Mouse (Mus musculus): ENCODE results near the gene Desi1. TPM values are rescaled to one million over a fixed set of nuclear protein-coding genes. Genes with fewer than 3 reads are reported as not detected.

The Desi1 gene
- polyA plus RNA-seq, 1 experiment from 2014 or later: 34.0 TPM

GRCm38 (mm10) chr15:82046246-82046891 lies 12.7 kb upstream of the Desi1 start:
- 3% methylated on average over 26 of the region's 26 CpGs for WGBS

GRCm38 (mm10) chr15:82044166-82044784 lies 10.6 kb upstream of the Desi1 start:
- Histone ChIP-seq H3K9me3 (no peaks in the 10 kb centered on the region), H3K36me3 (peaks cover 32% of the 10 kb centered on the region), H3K9ac (no peak overlapping the region), H3K27ac (no peak overlapping the region), H3K4me3 (no peak overlapping the region), H3K4me1 (peaks cover 12% of the 10 kb centered on the region), H3K27me3 (no peaks in the 10 kb centered on the region), H3K4me2 (replicated peaks) (no peak overlapping the region)
- 95% methylated on average over 7 of the region's 7 CpGs for WGBS
- no peak for ATAC-seq (ENCODE audit: insufficient number of reproducible peaks, insufficient read depth, low FRiP score, low TSS enrichment)

More at GRCm38 (mm10) chr15:82046246-82046891, 12.7 kb upstream of the Desi1 start:
- peak overlapping the region; percentile 99 for H3K4me3 ChIP-seq
- peaks cover 12% of the 10 kb centered on the region for H3K4me1 ChIP-seq
- H3K27ac ChIP-seq: no peak overlapping the region
- ATAC-seq (ENCODE audit: insufficient number of reproducible peaks, insufficient read depth, low FRiP score, low TSS enrichment): no peak
- peak overlapping the region; percentile 84 for H3K4me2 ChIP-seq (replicated peaks)
- H3K36me3 ChIP-seq: peaks cover 16% of the 10 kb centered on the region
- H3K9ac ChIP-seq: peak overlapping the region; percentile 97
- no peaks in the 10 kb centered on the region for H3K9me3 ChIP-seq
- no peaks in the 10 kb centered on the region for H3K27me3 ChIP-seq

- H3K9me3 ChIP-seq: no peaks in the 10 kb centered on the region
- H3K27ac ChIP-seq: no peak overlapping the region
Measured at GRCm38 (mm10) chr15:82040650-82041049, 7.0 kb upstream of the Desi1 start.

GRCm38 (mm10) chr15:82035904-82036689 lies 2.4 kb upstream of the Desi1 start:
- H3K27me3 ChIP-seq: no peaks in the 10 kb centered on the region
- H3K36me3 ChIP-seq: peaks cover 81% of the 10 kb centered on the region

More at GRCm38 (mm10) chr15:82040650-82041049, 7.0 kb upstream of the Desi1 start:
- Histone ChIP-seq H3K4me1 (peaks cover 3% of the 10 kb centered on the region; the same call in 1 of the 2 replicates), H3K4me3 (no peak overlapping the region), H3K9ac (no peak overlapping the region), H3K36me3 (peaks cover 58% of the 10 kb centered on the region), H3K4me2 (replicated peaks) (no peak overlapping the region), H3K27me3 (no peaks in the 10 kb centered on the region)
- 92% methylated on average over 1 of the region's 1 CpGs for WGBS
- no peak for ATAC-seq (ENCODE audit: insufficient number of reproducible peaks, insufficient read depth, low FRiP score, low TSS enrichment)

GRCm38 (mm10) chr15:82032386-82032785 lies 1.3 kb downstream of the Desi1 start:
- peaks cover 85% of the 10 kb centered on the region for H3K36me3 ChIP-seq
- no peaks in the 10 kb centered on the region for H3K4me1 ChIP-seq
- no peaks in the 10 kb centered on the region for H3K9me3 ChIP-seq
- H3K27ac ChIP-seq: no peak overlapping the region
- WGBS: 91% methylated on average over 7 of the region's 7 CpGs
- H3K4me2 ChIP-seq (replicated peaks): no peak overlapping the region
- no peak overlapping the region for H3K4me3 ChIP-seq
- no peak overlapping the region for H3K9ac ChIP-seq
- no peak for ATAC-seq (ENCODE audit: insufficient number of reproducible peaks, insufficient read depth, low FRiP score, low TSS enrichment)
- H3K27me3 ChIP-seq: no peaks in the 10 kb centered on the region

More at GRCm38 (mm10) chr15:82035904-82036689, 2.4 kb upstream of the Desi1 start:
- no peak for ATAC-seq (ENCODE audit: insufficient number of reproducible peaks, insufficient read depth, low FRiP score, low TSS enrichment)
- Histone ChIP-seq H3K27ac (no peak overlapping the region), H3K4me1 (no peaks in the 10 kb centered on the region), H3K9me3 (no peaks in the 10 kb centered on the region), H3K4me3 (no peak overlapping the region), H3K4me2 (replicated peaks) (no peak overlapping the region), H3K9ac (no peak overlapping the region)
- WGBS: 86% methylated on average over 12 of the region's 12 CpGs

- ATAC-seq (ENCODE audit: insufficient number of reproducible peaks, insufficient read depth, low FRiP score, low TSS enrichment): no peak
- H3K9me3 ChIP-seq: no peaks in the 10 kb centered on the region
- WGBS: 83% methylated on average over 7 of the region's 7 CpGs
Measured at GRCm38 (mm10) chr15:82027726-82028125, 5.9 kb downstream of the Desi1 start.

GRCm38 (mm10) chr15:82027276-82027675 lies 6.4 kb downstream of the Desi1 start:
- Histone ChIP-seq H3K27me3 (no peaks in the 10 kb centered on the region), H3K27ac (no peak overlapping the region), H3K4me2 (replicated peaks) (no peak overlapping the region), H3K4me1 (no peaks in the 10 kb centered on the region), H3K9ac (no peak overlapping the region), H3K9me3 (no peaks in the 10 kb centered on the region), H3K36me3 (peaks cover 93% of the 10 kb centered on the region), H3K4me3 (no peak overlapping the region)
- WGBS: 91% methylated on average over 7 of the region's 7 CpGs
- ATAC-seq (ENCODE audit: insufficient number of reproducible peaks, insufficient read depth, low FRiP score, low TSS enrichment): no peak

More at GRCm38 (mm10) chr15:82027726-82028125, 5.9 kb downstream of the Desi1 start:
- Histone ChIP-seq H3K27me3 (no peaks in the 10 kb centered on the region), H3K36me3 (peaks cover 93% of the 10 kb centered on the region), H3K4me3 (no peak overlapping the region), H3K9ac (no peak overlapping the region), H3K4me1 (no peaks in the 10 kb centered on the region), H3K27ac (no peak overlapping the region), H3K4me2 (replicated peaks) (no peak overlapping the region)

- no peak overlapping the region for H3K27ac ChIP-seq
- H3K36me3 ChIP-seq: peaks cover 75% of the 10 kb centered on the region
- no peak for ATAC-seq (ENCODE audit: insufficient number of reproducible peaks, insufficient read depth, low FRiP score, low TSS enrichment)
- no peak overlapping the region for H3K4me2 ChIP-seq (replicated peaks)
- no peak overlapping the region for H3K4me3 ChIP-seq
- no peaks in the 10 kb centered on the region for H3K27me3 ChIP-seq
- no peaks in the 10 kb centered on the region for H3K4me1 ChIP-seq
- no peak overlapping the region for H3K9ac ChIP-seq
- 92% methylated on average over 6 of the region's 6 CpGs for WGBS
- no peaks in the 10 kb centered on the region for H3K9me3 ChIP-seq
Measured at GRCm38 (mm10) chr15:82023965-82024635, 9.6 kb downstream of the Desi1 start.

GRCm38 (mm10) chr15:82022535-82023088 lies 11.1 kb downstream of the Desi1 start:
- ATAC-seq (ENCODE audit: insufficient number of reproducible peaks, insufficient read depth, low FRiP score, low TSS enrichment): no peak
- no peaks in the 10 kb centered on the region for H3K27me3 ChIP-seq
- H3K27ac ChIP-seq: no peak overlapping the region
- H3K4me2 ChIP-seq (replicated peaks): no peak overlapping the region
- H3K4me1 ChIP-seq: no peaks in the 10 kb centered on the region
- H3K9me3 ChIP-seq: no peaks in the 10 kb centered on the region
- peaks cover 66% of the 10 kb centered on the region for H3K36me3 ChIP-seq
- no peak overlapping the region for H3K9ac ChIP-seq
- WGBS: 90% methylated on average over 13 of the region's 13 CpGs
- no peak overlapping the region for H3K4me3 ChIP-seq

- no peak overlapping the region for H3K4me3 ChIP-seq
- ATAC-seq (ENCODE audit: insufficient number of reproducible peaks, insufficient read depth, low FRiP score, low TSS enrichment): no peak
- H3K27ac ChIP-seq: no peak overlapping the region
- H3K36me3 ChIP-seq: peaks cover 35% of the 10 kb centered on the region
- WGBS: 84% methylated on average over 3 of the region's 3 CpGs
- H3K27me3 ChIP-seq: no peaks in the 10 kb centered on the region
- H3K4me1 ChIP-seq: peaks cover 8% of the 10 kb centered on the region
- H3K9me3 ChIP-seq: no peaks in the 10 kb centered on the region
- no peak overlapping the region for H3K9ac ChIP-seq
- no peak overlapping the region for H3K4me2 ChIP-seq (replicated peaks)
Measured at GRCm38 (mm10) chr15:82019288-82019687, 14.4 kb downstream of the Desi1 start.

- Histone ChIP-seq H3K4me2 (replicated peaks) (no peak overlapping the region), H3K36me3 (peaks cover 17% of the 10 kb centered on the region; the same call in 1 of the 2 replicates), H3K27me3 (no peaks in the 10 kb centered on the region), H3K9me3 (no peaks in the 10 kb centered on the region), H3K9ac (no peak overlapping the region), H3K4me1 (peaks cover 14% of the 10 kb centered on the region), H3K27ac (no peak overlapping the region), H3K4me3 (no peak overlapping the region)
- ATAC-seq (ENCODE audit: insufficient number of reproducible peaks, insufficient read depth, low FRiP score, low TSS enrichment): no peak
- 76% methylated on average over 4 of the region's 4 CpGs for WGBS
Measured at GRCm38 (mm10) chr15:82017461-82017860, 16.2 kb downstream of the Desi1 start.
